Mouse (Mus musculus): Measurements from ENCODE around the gene Ttc19.
A peak's percentile ranks its signal among the peaks of the same experiment; 100 is the strongest.

Gene Ttc19

GRCm38 (mm10) chr11:62280675-62281600, at the start of gene Ttc19, which contains the start of gene Zswim7:
Gene Ttc19, plus strand, starts transcription at chr11:62281473.
Gene Zswim7, minus strand, starts transcription at chr11:62281375.
- DNase-seq (ENCODE audit: extremely low spot score, low read depth, low spot score) = peak; percentile 85

- DNase-seq (ENCODE audit: extremely low spot score, low read depth, low spot score) = no peak
Observed at GRCm38 (mm10) chr11:62240631-62241261, 40.5 kb upstream of the Ttc19 start.

- DNase-seq (ENCODE audit: extremely low spot score, low read depth, low spot score) = no peak
Observed at GRCm38 (mm10) chr11:62243871-62244270, 37.4 kb upstream of the Ttc19 start.

DNA sequence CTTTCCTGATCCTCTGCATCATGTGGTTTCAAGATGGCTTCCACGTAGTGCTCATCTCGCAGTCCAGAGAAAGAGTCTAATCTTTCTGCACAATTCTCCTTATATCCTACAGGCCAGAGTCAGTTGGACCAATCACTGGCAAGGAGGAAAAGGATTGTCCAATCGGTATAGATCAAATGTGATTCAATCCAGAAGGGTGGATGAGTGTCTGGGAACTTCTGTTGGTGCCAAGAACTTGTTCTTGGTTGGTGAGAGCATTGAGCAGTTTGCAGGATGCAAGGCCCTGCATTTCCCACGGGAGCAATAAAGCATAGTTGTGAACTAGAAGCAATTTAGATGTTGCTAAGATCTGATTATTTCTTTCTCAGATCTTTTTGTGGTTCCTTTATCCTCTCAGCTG, 36.8 kb upstream of the Ttc19 start:
- no peak for DNase-seq (ENCODE audit: extremely low spot score, low read depth, low spot score)

- no peak for DNase-seq (ENCODE audit: extremely low spot score, low read depth, low spot score)
Observed at GRCm38 (mm10) chr11:62247759-62248400, 33.4 kb upstream of the Ttc19 start.

GRCm38 (mm10) chr11:62248401-62249244, 32.6 kb upstream of the Ttc19 start, which contains the start of gene Adora2b:
Gene Adora2b, plus strand, starts transcription at chr11:62248984.
- no peak for DNase-seq (ENCODE audit: extremely low spot score, low read depth, low spot score)

DNA sequence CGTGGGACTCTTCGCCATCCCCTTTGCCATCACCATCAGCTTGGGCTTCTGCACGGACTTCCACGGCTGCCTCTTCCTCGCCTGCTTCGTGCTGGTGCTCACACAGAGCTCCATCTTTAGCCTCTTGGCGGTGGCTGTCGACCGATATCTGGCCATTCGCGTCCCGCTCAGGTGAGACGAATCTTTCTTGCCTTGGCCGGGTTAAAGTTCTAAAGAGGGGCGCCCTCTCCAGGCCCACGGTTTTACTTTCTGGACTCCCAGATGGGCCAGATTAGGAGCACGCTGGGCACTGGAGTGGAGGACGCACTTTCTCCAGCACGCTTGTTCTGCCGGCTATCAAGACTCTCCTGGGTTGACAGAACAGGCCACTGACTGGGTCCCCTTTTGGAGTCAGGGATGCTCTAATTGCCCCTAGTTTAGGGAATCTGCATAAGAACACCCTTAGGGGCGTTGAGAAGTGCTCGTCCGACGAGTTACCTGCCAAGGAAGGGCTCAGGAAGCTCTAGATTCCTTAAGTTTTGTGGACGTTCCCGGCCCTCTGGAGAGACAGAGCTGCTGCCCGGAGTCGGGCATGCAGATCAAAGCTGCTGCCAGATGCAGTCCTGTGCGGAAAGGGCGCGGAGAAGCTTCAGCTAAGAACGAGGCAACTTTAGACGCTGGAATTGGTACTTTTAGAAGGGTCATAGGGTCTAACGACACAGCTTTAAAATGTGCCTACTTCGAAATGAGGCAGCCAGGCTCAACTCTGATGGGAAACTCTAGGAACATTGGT, 31.8 kb upstream of the Ttc19 start:
- no peak for DNase-seq (ENCODE audit: extremely low spot score, low read depth, low spot score)

DNA sequence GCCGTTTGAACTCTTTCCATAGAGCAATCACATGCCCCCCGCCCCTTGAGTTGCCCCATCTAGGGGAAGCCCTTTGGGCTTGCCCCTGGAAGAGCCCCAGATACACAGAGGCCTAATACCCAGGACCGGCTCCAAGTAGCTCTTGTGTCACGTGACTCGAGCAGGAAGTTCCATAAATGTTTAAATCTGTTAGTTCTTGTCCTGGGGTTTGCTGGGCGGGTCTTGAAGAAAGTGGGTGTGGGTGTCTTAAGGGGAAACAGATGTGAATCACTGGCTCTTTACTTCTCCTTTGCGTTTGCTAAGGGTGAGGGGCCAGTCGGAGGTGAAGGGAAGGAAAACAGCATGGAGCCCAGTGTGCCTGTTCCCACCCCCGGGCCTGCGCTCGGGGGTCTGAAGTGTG, 30.2 kb upstream of the Ttc19 start:
- DNase-seq (ENCODE audit: extremely low spot score, low read depth, low spot score) = peak; percentile 66

DNA sequence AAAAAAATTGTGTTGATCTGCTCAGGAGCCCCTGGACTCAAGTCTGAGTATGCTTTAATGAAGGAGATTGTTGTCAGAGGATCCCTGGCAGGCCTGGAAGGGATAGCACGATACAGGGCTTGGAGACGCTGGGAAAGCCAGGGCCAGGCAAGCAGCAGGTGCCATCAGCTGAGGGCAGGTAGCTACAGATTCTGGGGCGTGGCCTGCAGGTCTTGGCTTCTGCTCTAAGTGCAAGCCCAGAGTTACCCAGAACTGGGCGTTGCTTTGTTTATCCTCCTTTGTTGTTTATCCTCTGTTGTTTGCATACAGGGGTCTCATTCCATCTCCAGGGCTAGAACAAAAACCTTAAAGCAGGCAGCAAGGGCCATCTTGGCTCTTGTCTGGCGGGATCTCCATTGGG, 27.9 kb upstream of the Ttc19 start:
- no peak for DNase-seq (ENCODE audit: extremely low spot score, low read depth, low spot score)

DNA sequence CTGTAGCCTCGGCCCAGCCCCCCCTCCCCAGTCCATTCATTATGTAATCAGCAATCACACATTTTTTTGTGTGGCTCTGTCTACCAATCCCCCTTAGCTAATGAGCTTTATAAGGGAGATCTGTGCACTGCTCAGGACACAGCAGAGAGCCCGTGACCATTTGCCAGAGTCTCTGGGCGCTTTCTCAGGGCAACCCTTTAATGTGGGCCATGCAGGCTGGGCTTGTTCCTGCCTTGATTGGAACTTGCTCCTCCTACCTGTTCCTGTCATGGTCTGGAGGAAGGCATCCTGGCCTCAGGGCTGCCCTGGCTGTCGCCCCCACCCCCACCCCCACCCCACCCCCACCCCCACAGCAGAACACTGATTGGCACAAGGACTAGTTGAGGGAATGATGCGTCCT, 22.1 kb upstream of the Ttc19 start:
- no peak for DNase-seq (ENCODE audit: extremely low spot score, low read depth, low spot score)

DNA sequence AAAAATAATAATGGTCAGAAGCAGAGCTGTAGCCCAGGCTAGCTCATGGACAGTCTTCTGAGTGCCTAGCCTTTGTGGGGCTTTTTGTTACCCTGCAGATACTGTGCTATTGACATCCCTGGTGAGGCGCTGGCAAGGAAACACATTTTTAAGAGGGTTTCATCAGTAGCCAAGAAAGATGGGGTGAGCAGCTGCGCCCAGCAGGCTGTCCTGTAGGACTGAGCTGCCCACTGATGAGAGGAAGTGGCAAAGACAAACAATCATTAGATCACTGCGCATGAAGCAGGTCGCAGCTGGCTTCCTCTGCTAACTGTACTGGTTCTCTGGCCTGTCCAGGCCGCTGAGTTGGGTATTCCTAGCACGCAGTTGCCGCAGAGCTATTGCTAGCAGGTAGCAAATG, 17.7 kb upstream of the Ttc19 start:
- no peak for DNase-seq (ENCODE audit: extremely low spot score, low read depth, low spot score)

DNA sequence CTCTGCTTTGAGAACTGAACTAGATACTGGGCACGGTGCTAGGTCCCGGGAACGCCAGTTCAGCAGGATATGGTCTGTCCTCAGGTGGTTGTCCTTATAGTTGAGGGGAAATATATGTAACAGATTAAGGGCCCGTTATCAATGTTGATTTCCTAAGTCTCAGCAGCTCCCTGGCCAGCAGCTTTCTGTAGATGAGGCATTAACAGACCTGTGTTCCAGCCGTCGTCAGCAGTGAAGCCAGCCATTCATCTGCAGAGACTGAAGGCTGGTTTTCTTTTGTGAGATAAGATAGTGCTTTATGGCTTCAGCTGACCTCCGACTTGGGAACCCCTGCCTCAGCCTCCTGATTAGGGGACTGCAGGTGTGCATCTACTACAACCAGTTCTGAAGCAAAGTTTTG, 17.3 kb upstream of the Ttc19 start:
- no peak for DNase-seq (ENCODE audit: extremely low spot score, low read depth, low spot score)

- no peak for DNase-seq (ENCODE audit: extremely low spot score, low read depth, low spot score)
Observed at GRCm38 (mm10) chr11:62265642-62266041, 15.6 kb upstream of the Ttc19 start.

DNA sequence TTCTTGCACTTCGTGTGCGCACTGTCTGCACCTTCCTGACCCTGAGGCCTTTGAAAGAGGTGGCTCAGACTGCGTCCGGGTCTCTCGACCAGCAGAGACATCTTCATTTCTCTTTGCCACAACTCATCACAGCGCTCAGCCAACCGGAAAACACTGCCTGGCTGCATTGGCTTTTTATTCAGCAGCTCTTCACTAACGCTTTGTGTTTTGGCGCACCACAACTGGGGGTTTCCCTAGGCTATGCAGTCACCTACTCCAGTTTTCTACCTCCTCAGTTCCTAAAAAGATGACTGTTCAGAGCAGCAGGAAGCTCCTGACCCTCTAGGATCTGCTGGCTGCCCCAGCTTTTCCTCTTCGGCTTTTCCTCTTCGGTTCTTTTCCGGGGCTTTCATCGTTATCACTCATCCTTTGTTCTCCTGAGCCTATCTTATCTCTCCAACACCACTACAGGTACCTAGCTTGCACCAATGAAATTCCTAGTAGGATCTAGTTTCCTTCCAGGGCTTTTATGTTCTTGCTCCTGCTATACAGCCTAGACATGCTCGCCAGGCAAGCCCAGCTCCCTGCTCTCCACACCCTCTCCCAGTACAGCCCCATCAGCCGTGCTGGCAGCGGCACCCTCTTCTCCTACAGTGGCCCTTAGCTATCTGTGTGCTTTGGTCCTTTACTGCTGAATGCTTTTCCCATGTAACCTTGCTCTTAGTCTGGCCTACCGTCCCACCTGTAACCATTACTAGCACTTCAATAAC, 14.6 kb upstream of the Ttc19 start:
- DNase-seq (ENCODE audit: extremely low spot score, low read depth, low spot score) = no peak

GRCm38 (mm10) chr11:62268381-62268780, 12.9 kb upstream of the Ttc19 start:
- no peak for DNase-seq (ENCODE audit: extremely low spot score, low read depth, low spot score)

- no peak for DNase-seq (ENCODE audit: extremely low spot score, low read depth, low spot score)
Observed at GRCm38 (mm10) chr11:62269097-62269496, 12.2 kb upstream of the Ttc19 start.

DNA sequence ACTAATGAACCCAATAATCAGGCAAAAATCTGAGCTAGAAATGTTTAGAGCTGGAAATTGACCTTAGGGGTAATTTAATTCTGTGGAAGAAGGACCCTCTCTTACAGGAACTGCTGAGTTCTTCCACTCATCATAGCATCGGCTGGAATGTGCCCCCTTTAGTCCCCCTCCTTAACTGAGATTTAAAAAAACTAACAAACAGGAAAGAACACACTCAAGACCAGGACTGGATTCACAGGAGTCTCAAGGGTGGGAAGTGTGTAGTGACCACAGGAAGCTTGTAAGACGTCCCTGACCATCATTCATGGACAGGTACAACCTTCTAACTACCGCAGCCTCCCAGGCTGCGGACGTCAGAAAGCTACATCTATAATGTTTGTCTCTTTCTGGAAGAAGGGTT, 10.4 kb upstream of the Ttc19 start:
- no peak for DNase-seq (ENCODE audit: extremely low spot score, low read depth, low spot score)

GRCm38 (mm10) chr11:62277086-62277485, 4.2 kb upstream of the Ttc19 start:
- no peak for DNase-seq (ENCODE audit: extremely low spot score, low read depth, low spot score)

- peak; percentile 67 for DNase-seq (ENCODE audit: extremely low spot score, low read depth, low spot score)
Observed at GRCm38 (mm10) chr11:62278027-62278426, 3.2 kb upstream of the Ttc19 start.
